Mouse (Mus musculus) urinary bladder, postnatal 10 days (tissue): ENCODE data around the gene Npy1r.

Experiments
- DNase-seq: peaks from one replicate; pipeline ENCODE4 v3.0.0; 2022; ENCODE audit warnings: low spot score

Npy1r gene

GRCm38 (mm10) chr8:66696970-66697843 is at the start of gene Npy1r:
Gene Npy1r, plus strand, starts transcription at chr8:66697192.
- DNase-seq, result no peak

- DNase-seq, result no peak
Observed at GRCm38 (mm10) chr8:66681261-66681660, 15.7 kb upstream of the Npy1r start.

GRCm38 (mm10) chr8:66687511-66688329 is 9.3 kb upstream of the Npy1r start, which contains the start of gene Npy5r:
Gene Npy5r, minus strand, starts transcription at chr8:66688128.
- DNase-seq, result no peak

GRCm38 (mm10) chr8:66688395-66688794 is 8.6 kb upstream of the Npy1r start:
- DNase-seq, result no peak

GRCm38 (mm10) chr8:66688799-66689198 is 8.2 kb upstream of the Npy1r start:
- DNase-seq, result no peak

GRCm38 (mm10) chr8:66690402-66690801 is 6.6 kb upstream of the Npy1r start:
- no peak for DNase-seq

- no peak for DNase-seq
Observed at GRCm38 (mm10) chr8:66698011-66698410, 1.0 kb downstream of the Npy1r start.

GRCm38 (mm10) chr8:66698782-66699181 is 1.8 kb downstream of the Npy1r start:
- no peak for DNase-seq

- DNase-seq, result no peak
Observed at GRCm38 (mm10) chr8:66714324-66714975, 17.5 kb downstream of the Npy1r start.

GRCm38 (mm10) chr8:66722835-66723234 is 25.8 kb downstream of the Npy1r start:
- no peak for DNase-seq

- DNase-seq, result no peak
Observed at GRCm38 (mm10) chr8:66729446-66729845, 32.5 kb downstream of the Npy1r start.

GRCm38 (mm10) chr8:66731957-66732356 is 35.0 kb downstream of the Npy1r start:
- no peak for DNase-seq

- DNase-seq, result no peak
Observed at GRCm38 (mm10) chr8:66742359-66742758, 45.4 kb downstream of the Npy1r start.

GRCm38 (mm10) chr8:66745612-66746011 is 48.6 kb downstream of the Npy1r start:
- DNase-seq, result no peak

- DNase-seq, result no peak
Observed at GRCm38 (mm10) chr8:66751621-66752020, 54.6 kb downstream of the Npy1r start.

- no peak for DNase-seq
Observed at GRCm38 (mm10) chr8:66756161-66756560, 59.2 kb downstream of the Npy1r start.
